Mouse (Mus musculus): ENCODE measurements around the gene Myh15.
A peak's percentile ranks its signal among the peaks of the same experiment; 100 is the strongest.

- no peak for TF ChIP-seq KAT2A (IDR thresholded peaks at IDR 0.05; ENCODE audit: insufficient replicate concordance, low read length)
- TF ChIP-seq CTCF (conservative IDR thresholded peaks at IDR 0.05 in 1 of 2, IDR thresholded peaks at IDR 0.05 in 1 of 2; ENCODE audit: low read depth in 2 of 2, low read length in 2 of 2): peak; percentile 91 to 98
- no peak for TF ChIP-seq MAFK (IDR thresholded peaks at IDR 0.05; ENCODE audit: insufficient replicate concordance, low read length)
- TF ChIP-seq EP300 (IDR thresholded peaks at IDR 0.05; ENCODE audit: low read length): no peak
- no peak for TF ChIP-seq MAX (IDR thresholded peaks at IDR 0.05; ENCODE audit: low read length)
Observed at GRCm38 (mm10) chr16:49164349-49165137, 107.3 kb downstream of the Myh15 start.
